Mouse (Mus musculus) erythroblast, embryonic 14.5 days (primary cell): ENCODE data around the gene D17Wsu92e. TPM values are rescaled to one million over a fixed set of nuclear protein-coding genes. Genes with fewer than 3 reads are reported as not detected.

Experiments used
- H3K27me3 ChIP-seq: 2 replicates; pipeline ENCODE4 v1.6.1; 2012; ENCODE audit warnings: inconsistent platforms; ENCODE audit not compliant: control insufficient read depth
- H3K36me3 ChIP-seq: 2 replicates; pipeline ENCODE4 v1.6.1; 2012; ENCODE audit warnings: mild to moderate bottlenecking, inconsistent platforms; ENCODE audit not compliant: control insufficient read depth
- H3K4me1 ChIP-seq: 2 replicates; pipeline ENCODE4 v1.6.1; 2012; ENCODE audit warnings: inconsistent platforms; ENCODE audit not compliant: control insufficient read depth
- H3K4me3 ChIP-seq: replicated peaks from 2 replicates; pipeline ENCODE3; 2012; ENCODE audit warnings: moderate library complexity, mild to moderate bottlenecking, inconsistent platforms
- H3K9me3 ChIP-seq: 2 replicates; pipeline ENCODE4 v1.6.1; 2012; ENCODE audit warnings: low read length, inconsistent platforms, mixed read lengths; ENCODE audit not compliant: control insufficient read depth
- GATA1 ChIP-seq: IDR thresholded peaks from 2 replicates; pipeline ENCODE4 v1.6.1; 2012; ENCODE audit warnings: low read length, inconsistent platforms, mixed read lengths
- TAL1 ChIP-seq: IDR thresholded peaks from 3 replicates; pipeline ENCODE4 v1.6.1; 2012; ENCODE audit warnings: low read length, inconsistent platforms, mixed read lengths
- polyA plus RNA-seq: library from polyadenylated mRNA; stranded (reverse); fragments of >175 nt; gene quantifications from 2 replicates; pipeline ENCODE4 v1.2.3, GENCODE M21; 2012

The D17Wsu92e gene
- polyA plus RNA-seq, 1 experiment, result 13.7 TPM

- H3K4me3 ChIP-seq, result no peak overlapping the region
- H3K4me1 ChIP-seq, result peaks cover 1% of the 10 kb centered on the region
- no peaks in the 10 kb centered on the region; the same call in 1 of the 2 replicates for H3K27me3 ChIP-seq
- TF ChIP-seq TAL1 (no peak), GATA1 (no peak)
- H3K36me3 ChIP-seq, result peaks cover 92% of the 10 kb centered on the region
- H3K9me3 ChIP-seq, result peaks cover 17% of the 10 kb centered on the region
These were observed 57.6 kb downstream of the D17Wsu92e start for GRCm38 (mm10) chr17:27762884-27763283.

DNA sequence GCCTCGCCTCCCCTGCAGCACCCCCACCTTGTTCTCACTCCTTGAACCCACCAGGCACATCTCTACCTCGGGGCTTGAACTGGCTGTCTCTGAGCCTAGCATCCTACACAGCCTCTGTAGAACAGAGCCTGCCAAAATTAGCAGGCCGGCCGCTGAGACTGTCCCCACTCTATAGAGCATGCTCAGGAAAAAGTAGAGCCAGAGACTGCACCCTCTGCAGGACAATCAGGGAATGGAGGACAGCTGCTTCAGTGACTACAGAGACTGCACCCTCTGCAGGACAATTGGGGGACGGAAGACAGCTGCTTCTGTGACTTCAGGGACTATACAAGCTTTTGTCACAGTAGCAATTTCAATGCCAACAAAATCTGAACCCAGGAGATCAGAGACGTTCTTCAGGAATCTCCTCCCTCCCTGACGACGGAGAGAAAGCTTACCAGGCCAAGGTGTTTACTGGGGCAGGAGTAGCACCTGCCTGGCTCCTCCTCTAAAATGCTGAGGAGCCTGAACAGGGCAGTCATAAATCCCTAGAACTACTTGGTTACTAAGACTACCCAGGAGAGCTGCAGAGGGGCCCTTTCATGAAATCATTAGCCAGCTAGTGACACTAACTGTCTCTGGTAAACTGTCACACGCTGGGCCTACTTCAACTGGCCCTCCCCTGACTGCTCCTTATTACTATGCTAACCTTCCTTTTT, 58.7 kb downstream of the D17Wsu92e start:
- H3K36me3 ChIP-seq, result peaks cover 86% of the 10 kb centered on the region
- no peaks in the 10 kb centered on the region; the same call in none of the 2 replicates for H3K4me1 ChIP-seq
- H3K9me3 ChIP-seq, result peaks cover 17% of the 10 kb centered on the region
- no peaks in the 10 kb centered on the region; the same call in 1 of the 2 replicates for H3K27me3 ChIP-seq
- TF ChIP-seq TAL1, result no peak
- no peak for TF ChIP-seq GATA1
- H3K4me3 ChIP-seq, result no peak overlapping the region

DNA sequence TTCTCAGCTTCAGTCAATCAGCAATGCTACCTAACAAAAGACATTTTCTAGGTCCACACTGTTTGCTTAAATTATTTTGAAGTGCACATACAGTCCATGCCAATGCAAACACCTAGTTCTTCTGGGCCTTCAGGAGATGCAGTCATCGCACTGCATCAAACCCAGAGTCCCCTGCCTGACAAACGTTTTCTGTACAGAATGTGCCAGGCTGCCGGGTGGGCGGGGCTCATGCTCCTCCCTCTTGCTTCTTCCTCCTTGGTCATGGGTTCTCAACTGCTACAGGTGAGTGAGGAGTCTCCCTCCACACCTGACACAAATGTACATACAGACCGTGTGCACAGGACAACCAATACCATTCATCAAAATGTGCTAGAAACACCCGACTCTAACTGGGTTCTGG, 60.3 kb downstream of the D17Wsu92e start:
- Histone ChIP-seq H3K4me3 (no peak overlapping the region), H3K4me1 (peaks cover 1% of the 10 kb centered on the region), H3K36me3 (peaks cover 87% of the 10 kb centered on the region), H3K9me3 (peaks cover 9% of the 10 kb centered on the region), H3K27me3 (no peaks in the 10 kb centered on the region; the same call in 1 of the 2 replicates)
- TF ChIP-seq TAL1, result no peak
- no peak for TF ChIP-seq GATA1

GRCm38 (mm10) chr17:27751314-27752202, 68.9 kb downstream of the D17Wsu92e start:
- H3K9me3 ChIP-seq, result no peaks in the 10 kb centered on the region
- no peak overlapping the region for H3K4me3 ChIP-seq
- H3K36me3 ChIP-seq, result peaks cover 86% of the 10 kb centered on the region
- H3K27me3 ChIP-seq, result no peaks in the 10 kb centered on the region
- H3K4me1 ChIP-seq, result peaks cover 1% of the 10 kb centered on the region; the same call in 1 of the 2 replicates
- TF ChIP-seq TAL1 (no peak), GATA1 (no peak)

DNA sequence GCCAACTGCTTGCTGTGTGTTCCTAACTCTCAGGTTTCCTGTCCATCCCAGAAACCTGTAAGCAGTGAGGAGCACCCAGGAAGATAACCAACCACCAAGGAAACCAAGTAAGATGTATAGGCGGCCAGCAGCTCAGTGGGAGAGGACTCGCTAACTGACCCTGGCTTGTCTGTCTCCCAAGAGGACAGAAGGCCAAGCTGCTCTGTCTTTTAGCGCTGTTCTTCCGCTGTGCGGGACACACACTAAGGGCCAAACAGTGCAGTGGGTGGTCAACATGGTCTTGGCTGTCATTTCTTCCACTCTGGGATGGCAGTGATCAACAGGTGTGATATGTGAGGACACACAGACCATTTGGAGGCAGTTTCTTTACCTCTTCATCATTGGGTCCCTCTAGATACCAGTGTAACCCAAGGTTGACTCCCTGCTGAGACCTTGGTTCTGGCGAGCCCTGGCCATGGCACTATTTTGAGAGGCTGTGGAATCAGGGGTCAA, 70.0 kb downstream of the D17Wsu92e start:
- peaks cover 78% of the 10 kb centered on the region for H3K36me3 ChIP-seq
- TF ChIP-seq GATA1, result no peak
- no peak for TF ChIP-seq TAL1

GRCm38 (mm10) chr17:27748123-27748522, 72.3 kb downstream of the D17Wsu92e start:
- TF ChIP-seq GATA1, result no peak
- no peak for TF ChIP-seq TAL1
- no peak overlapping the region for H3K4me3 ChIP-seq
- H3K36me3 ChIP-seq, result peaks cover 55% of the 10 kb centered on the region
- H3K27me3 ChIP-seq, result no peaks in the 10 kb centered on the region
- no peaks in the 10 kb centered on the region for H3K9me3 ChIP-seq
- H3K4me1 ChIP-seq, result no peaks in the 10 kb centered on the region; the same call in 1 of the 2 replicates

More for the DNA sequence above, 70.0 kb downstream of the D17Wsu92e start:
- Histone ChIP-seq H3K9me3 (no peaks in the 10 kb centered on the region), H3K4me3 (no peak overlapping the region), H3K4me1 (peaks cover 1% of the 10 kb centered on the region; the same call in 1 of the 2 replicates), H3K27me3 (no peaks in the 10 kb centered on the region)

GRCm38 (mm10) chr17:27746446-27746845, 74.0 kb downstream of the D17Wsu92e start:
- H3K36me3 ChIP-seq, result peaks cover 38% of the 10 kb centered on the region
- H3K4me3 ChIP-seq, result no peak overlapping the region
- no peak for TF ChIP-seq TAL1
- no peak for TF ChIP-seq GATA1
- H3K27me3 ChIP-seq, result no peaks in the 10 kb centered on the region
- no peaks in the 10 kb centered on the region; the same call in 1 of the 2 replicates for H3K4me1 ChIP-seq
- no peaks in the 10 kb centered on the region for H3K9me3 ChIP-seq

DNA sequence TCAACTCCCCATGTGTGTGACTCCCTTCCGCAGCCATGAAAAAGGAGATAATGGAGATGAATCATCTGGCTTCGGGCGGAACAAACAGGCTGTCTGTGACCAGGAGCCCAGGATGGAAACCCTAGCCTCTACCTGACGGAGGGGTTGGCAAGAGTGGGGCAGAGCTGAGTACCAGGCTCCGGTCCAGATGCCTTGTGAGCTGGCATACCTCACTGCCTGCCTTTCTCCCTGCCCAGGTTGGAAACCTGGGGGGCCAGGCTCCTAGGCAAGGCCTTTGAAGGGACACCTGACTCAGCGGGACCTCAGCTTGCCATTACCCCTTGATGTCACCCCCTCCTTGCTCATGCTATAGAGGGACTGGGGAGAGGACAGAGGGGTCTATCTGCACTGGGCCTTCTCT, 79.5 kb downstream of the D17Wsu92e start:
- Histone ChIP-seq H3K9me3 (no peaks in the 10 kb centered on the region), H3K27me3 (no peaks in the 10 kb centered on the region), H3K4me1 (no peaks in the 10 kb centered on the region), H3K4me3 (no peak overlapping the region), H3K36me3 (no peaks in the 10 kb centered on the region)
- TF ChIP-seq TAL1, result no peak
- TF ChIP-seq GATA1, result no peak
